Mouse (Mus musculus): ENCODE data around the gene Runx2. TPM values are rescaled to one million over a fixed set of nuclear protein-coding genes. Genes with fewer than 3 reads are reported as not detected.

Runx2 gene
- polyA plus RNA-seq, 1 experiment from 2014 or later: 14.0 TPM

DNA sequence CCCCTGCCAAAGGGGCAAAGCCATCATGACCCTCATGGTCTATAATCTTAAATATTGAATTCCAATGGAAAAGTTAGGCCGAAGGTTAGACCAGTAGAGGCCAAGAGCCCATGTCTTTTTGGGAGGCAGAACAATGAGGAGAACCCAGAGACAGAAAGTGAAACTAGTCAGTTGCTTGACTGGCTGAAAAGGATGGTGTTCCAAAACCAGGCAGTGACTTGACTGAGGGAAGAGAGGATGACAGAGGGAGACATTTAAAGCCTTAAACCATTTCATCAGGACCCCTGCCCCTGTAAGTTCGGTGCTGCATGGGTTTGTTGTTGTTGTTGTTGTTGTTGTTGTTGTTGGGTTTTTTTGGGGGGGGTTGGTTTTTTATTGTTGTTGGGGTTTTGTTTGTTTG, 215.5 kb downstream of the Runx2 start:
- no peak for DNase-seq (ENCODE audit: low read depth, low spot score)
- TF ChIP-seq CTCF (IDR thresholded peaks at IDR 0.05): no peak
- ChIA-PET POLR2A (no interaction called here), CTCF (interaction anchor here (1.1 kb wide), 1 partner anchor 10 kb away, joined by 3 read pairs; no protein-coding TSS in a partner anchor)
- no peak for ATAC-seq
- in situ Hi-C loops (cut with MboI; ENCODE audit: low pct_unique_long_range_greater_than_20kb): no loop called here
- H3K27me3 ChIP-seq: no peaks in the 10 kb centered on the region

GRCm38 (mm10) chr17:44597918-44598504, 216.6 kb downstream of the Runx2 start:
- no peaks in the 10 kb centered on the region for H3K27me3 ChIP-seq
- in situ Hi-C loops (cut with MboI; ENCODE audit: low pct_unique_long_range_greater_than_20kb): no loop called here
- TF ChIP-seq CTCF (IDR thresholded peaks at IDR 0.05): no peak
- ATAC-seq (no peak), DNase-seq (ENCODE audit: low read depth, low spot score) (no peak)
- ChIA-PET CTCF (no interaction called here), POLR2A (no interaction called here)

- ChIA-PET POLR2A (interaction anchor here (0.7 to 1.1 kb wide), 2 partner anchors 26 to 139 kb away, joined by 3 to 6 read pairs; no protein-coding TSS in a partner anchor), CTCF (no interaction called here)
- DNase-seq (ENCODE audit: low read depth, low spot score): no peak
- no peak for ATAC-seq
- in situ Hi-C loops (cut with MboI; ENCODE audit: low pct_unique_long_range_greater_than_20kb): no loop called here
- H3K27me3 ChIP-seq: no peaks in the 10 kb centered on the region
- TF ChIP-seq CTCF (IDR thresholded peaks at IDR 0.05): no peak
Measured at GRCm38 (mm10) chr17:44592737-44593090, 221.9 kb downstream of the Runx2 start.

DNA sequence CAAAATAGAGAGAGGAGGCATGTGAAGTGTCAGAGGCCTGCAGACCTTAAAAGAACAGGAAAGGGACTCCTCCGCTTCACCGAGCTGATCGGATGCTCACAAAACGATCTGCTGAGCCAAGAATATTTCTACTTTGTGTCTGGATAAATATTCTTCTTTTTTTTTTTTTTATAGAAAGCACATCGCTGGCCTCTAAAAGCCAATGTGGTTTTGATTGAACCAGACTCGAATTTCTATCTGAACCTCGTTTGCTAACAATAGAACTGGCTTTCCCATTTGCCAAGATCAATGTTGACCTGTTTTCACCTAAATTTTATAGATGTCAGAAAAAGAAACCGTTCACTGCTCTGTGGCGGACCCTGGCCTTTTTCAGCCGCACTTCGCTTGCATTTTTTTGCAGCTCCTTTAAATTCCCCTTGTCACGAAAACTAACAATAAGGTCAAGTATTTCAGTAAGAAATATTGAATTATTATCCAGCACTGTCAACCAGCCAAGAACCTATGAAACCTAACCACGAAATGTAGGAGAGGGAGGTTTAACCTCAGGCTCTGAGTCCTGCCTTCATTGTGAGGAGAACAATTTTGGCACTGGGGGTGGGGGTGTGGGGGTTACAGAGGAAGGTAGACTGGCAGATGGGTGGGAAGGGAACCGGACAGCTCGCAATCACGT, 222.4 kb downstream of the Runx2 start:
- no peak for ATAC-seq
- in situ Hi-C loops (cut with MboI; ENCODE audit: low pct_unique_long_range_greater_than_20kb): no loop called here

DNA sequence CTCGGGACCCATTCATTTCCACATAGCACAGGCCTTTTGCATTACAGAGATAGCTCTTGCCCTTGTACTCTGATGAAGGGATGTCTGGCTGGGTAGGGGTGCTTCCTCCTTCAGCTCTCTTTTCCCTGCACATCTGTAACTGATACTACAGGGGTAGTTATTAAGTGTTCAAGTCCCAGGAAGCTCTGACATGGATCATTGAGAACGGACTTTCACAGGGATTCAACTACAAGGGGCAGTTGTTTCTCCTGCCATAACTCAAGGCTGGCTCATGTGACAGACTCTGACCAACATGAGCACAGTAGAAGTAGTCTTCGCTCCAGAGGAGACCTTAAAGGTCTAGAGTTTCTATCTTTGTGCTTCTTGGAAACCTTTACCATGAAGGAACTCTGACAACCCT, 226.1 kb downstream of the Runx2 start:
- H3K27me3 ChIP-seq: no peaks in the 10 kb centered on the region
- no peak for TF ChIP-seq CTCF (IDR thresholded peaks at IDR 0.05)
- in situ Hi-C loops (cut with MboI; ENCODE audit: low pct_unique_long_range_greater_than_20kb): no loop called here
- ATAC-seq: no peak
- DNase-seq (ENCODE audit: low read depth, low spot score): no peak
- ChIA-PET CTCF (no interaction called here), POLR2A (interaction anchor here (0.9 to 1.5 kb wide), 2 partner anchors 8 to 60 kb away, joined by 3 to 7 read pairs; no protein-coding TSS in a partner anchor)

More for the DNA sequence above, 222.4 kb downstream of the Runx2 start:
- H3K27me3 ChIP-seq: no peaks in the 10 kb centered on the region
- no peak for DNase-seq (ENCODE audit: low read depth, low spot score)
- ChIA-PET CTCF (no interaction called here), POLR2A (interaction anchor here (0.7 to 1.1 kb wide), 2 partner anchors 26 to 139 kb away, joined by 3 to 6 read pairs; no protein-coding TSS in a partner anchor)
- no peak for TF ChIP-seq CTCF (IDR thresholded peaks at IDR 0.05)

DNA sequence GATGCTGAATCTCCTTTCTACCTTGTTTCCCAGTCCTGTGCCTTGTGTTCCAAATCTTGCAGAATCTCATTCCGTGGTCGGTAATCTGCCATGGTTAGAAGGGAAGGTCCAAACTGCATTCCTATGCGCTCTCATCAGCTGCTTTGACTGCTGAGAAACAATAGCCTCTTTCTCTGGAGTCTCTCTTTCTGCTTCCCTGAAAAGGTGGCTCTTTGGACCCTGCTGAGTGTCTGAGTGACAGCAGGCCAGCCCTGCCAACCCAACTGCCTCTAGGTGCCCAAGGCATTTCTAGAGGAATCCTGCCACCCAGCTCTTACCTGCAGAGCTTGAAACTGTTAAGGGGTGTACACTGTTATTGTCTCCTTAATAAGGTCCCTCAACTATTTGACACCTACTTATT, 226.6 kb downstream of the Runx2 start:
- peak; percentile 85 for ATAC-seq
- no peak for TF ChIP-seq CTCF (IDR thresholded peaks at IDR 0.05)
- in situ Hi-C loops (cut with MboI; ENCODE audit: low pct_unique_long_range_greater_than_20kb): no loop called here
- peak; percentile 73 for DNase-seq (ENCODE audit: low read depth, low spot score)
- H3K27me3 ChIP-seq: no peaks in the 10 kb centered on the region
- ChIA-PET CTCF (no interaction called here), POLR2A (interaction anchor here (0.9 to 1.5 kb wide), 2 partner anchors 9 to 61 kb away, joined by 3 to 7 read pairs; no protein-coding TSS in a partner anchor)

GRCm38 (mm10) chr17:44586196-44586595, 228.4 kb downstream of the Runx2 start:
- in situ Hi-C loops (cut with MboI; ENCODE audit: low pct_unique_long_range_greater_than_20kb): no loop called here

GRCm38 (mm10) chr17:44584781-44585180, 229.8 kb downstream of the Runx2 start:
- DNase-seq (ENCODE audit: low read depth, low spot score) (peak; percentile 39), ATAC-seq (peak; percentile 19)
- POLR2A ChIA-PET: no interaction called here
- TF ChIP-seq CTCF (IDR thresholded peaks at IDR 0.05): no peak
- H3K27me3 ChIP-seq: no peaks in the 10 kb centered on the region
- CTCF ChIA-PET: interaction anchor here (1.0 kb wide), 1 partner anchor 29 kb away, joined by 3 read pairs; no protein-coding TSS in a partner anchor
- in situ Hi-C loops (cut with MboI; ENCODE audit: low pct_unique_long_range_greater_than_20kb): no loop called here

More at GRCm38 (mm10) chr17:44586196-44586595, 228.4 kb downstream of the Runx2 start:
- DNase-seq (ENCODE audit: low read depth, low spot score): no peak
- ChIA-PET CTCF (no interaction called here), POLR2A (no interaction called here)
- TF ChIP-seq CTCF (IDR thresholded peaks at IDR 0.05): no peak
- H3K27me3 ChIP-seq: no peaks in the 10 kb centered on the region
- ATAC-seq: no peak

GRCm38 (mm10) chr17:44577791-44578190, 236.8 kb downstream of the Runx2 start:
- H3K27me3 ChIP-seq: no peaks in the 10 kb centered on the region
- no peak for DNase-seq (ENCODE audit: low read depth, low spot score)
- no peak for ATAC-seq
- TF ChIP-seq CTCF (IDR thresholded peaks at IDR 0.05): no peak
- in situ Hi-C loops (cut with MboI; ENCODE audit: low pct_unique_long_range_greater_than_20kb): no loop called here
- ChIA-PET CTCF (no interaction called here), POLR2A (no interaction called here)

- no peak for TF ChIP-seq CTCF (IDR thresholded peaks at IDR 0.05)
- ChIA-PET CTCF (interaction anchor here (1.0 kb wide), 1 partner anchor 122 kb away, joined by 3 read pairs; no protein-coding TSS in a partner anchor), POLR2A (no interaction called here)
- in situ Hi-C loops (cut with MboI; ENCODE audit: low pct_unique_long_range_greater_than_20kb): no loop called here
- no peak for DNase-seq (ENCODE audit: low read depth, low spot score)
- ATAC-seq: no peak
- H3K27me3 ChIP-seq: no peaks in the 10 kb centered on the region
Measured at GRCm38 (mm10) chr17:44570899-44571298, 243.7 kb downstream of the Runx2 start.

DNA sequence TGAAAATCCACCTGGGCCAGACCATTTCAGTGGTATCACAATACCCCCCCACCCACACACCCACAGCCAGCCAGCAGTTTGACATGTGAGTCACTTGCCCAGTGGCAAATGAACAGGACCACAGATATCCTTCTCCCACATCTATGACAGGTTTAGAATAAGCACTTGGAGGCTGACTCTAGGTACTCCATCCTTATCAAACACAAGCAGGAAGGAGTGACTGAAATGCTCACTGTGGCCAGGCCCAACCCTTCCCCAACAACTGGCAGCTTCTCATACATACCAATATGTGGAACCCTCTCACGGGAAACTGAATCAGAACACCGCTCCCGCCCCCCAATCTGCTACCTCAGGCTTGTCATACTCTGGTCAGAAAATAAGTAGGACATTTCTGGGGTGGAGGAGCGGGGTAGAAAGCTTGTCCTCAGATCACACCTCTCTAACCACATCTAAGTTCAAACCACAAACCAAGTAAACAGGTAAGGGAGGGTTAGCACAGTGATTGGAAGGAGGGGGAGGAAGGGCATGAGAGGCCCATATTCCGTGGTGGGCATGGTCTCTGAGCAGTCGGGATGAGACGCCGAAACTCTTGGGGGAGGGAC, 245.5 kb downstream of the Runx2 start:
- no peak for ATAC-seq
- in situ Hi-C loops (cut with MboI; ENCODE audit: low pct_unique_long_range_greater_than_20kb): no loop called here
- H3K27me3 ChIP-seq: no peaks in the 10 kb centered on the region
- CTCF ChIA-PET: no interaction called here
- no peak for DNase-seq (ENCODE audit: low read depth, low spot score)
- TF ChIP-seq CTCF (IDR thresholded peaks at IDR 0.05): no peak
- POLR2A ChIA-PET: interaction anchor here (0.5 kb wide), 1 partner anchor 38 kb away, joined by 6 read pairs; no protein-coding TSS in a partner anchor

Measured in Patski (cell line).